ENCODE assay signal across 11 mouse cellular contexts in the genomic region with DNA sequence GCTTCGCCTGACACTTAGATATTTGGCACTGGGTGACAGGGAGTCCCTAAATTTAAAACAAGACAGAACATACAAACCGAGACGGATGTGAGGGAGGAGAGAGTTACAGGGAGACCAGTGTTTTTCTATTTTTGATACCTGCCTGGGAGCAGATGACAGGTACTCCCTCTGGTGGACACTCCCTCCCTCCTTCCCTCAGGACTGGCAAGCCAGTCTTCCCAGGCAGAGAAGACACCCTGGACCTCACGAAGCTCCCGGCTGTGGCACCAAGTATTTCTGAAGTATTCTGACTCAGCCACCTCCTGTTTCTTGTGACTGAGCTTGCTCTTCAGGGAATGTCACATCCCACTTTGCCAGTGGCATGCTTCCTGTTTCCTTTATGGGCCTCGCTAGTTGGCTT. TPM values are rescaled to one million over a fixed set of nuclear protein-coding genes. Genes with fewer than 3 reads are reported as not detected.
DNase-seq lines count a peak whose midpoint lies in the region; ATAC-seq lines count a peak whose summit lies in the region.
"Had no signal": no experiment of that assay in that cellular context is flagged by ENCODE, and none has a peak within 500 bp of the region (broad histone marks: within the 10 kb centered on the region; RNA-seq: fewer than 3 reads in every experiment).

No protein-coding gene starts in this region.

- H3K27me3 ChIP-seq in heart, embryonic 13.5 days (replicated peaks), result no peaks in the 10 kb centered on the region
- H3K27me3 ChIP-seq in midbrain, embryonic 14.5 days (ENCODE audit: control insufficient read depth, insufficient read depth, low read length), result no peaks in the 10 kb centered on the region
- no peaks in the 10 kb centered on the region for H3K27me3 ChIP-seq in midbrain, embryonic 16.5 days (ENCODE audit: control insufficient read depth, insufficient read depth, low read depth, low read length)
- H3K27me3 ChIP-seq: embryonic facial prominence, embryonic 12.5 days had no signal

- 34% methylated on average over 6 of the region's 6 CpGs for WGBS in heart, embryonic 13.5 days
- WGBS in midbrain, embryonic 14.5 days, result 84% methylated on average over 6 of the region's 6 CpGs
- WGBS in midbrain, embryonic 16.5 days, result 82% methylated on average over 6 of the region's 6 CpGs

- peak overlapping the region; percentile 48 for H3K9ac ChIP-seq in heart, embryonic 13.5 days
- H3K9ac ChIP-seq in midbrain, embryonic 14.5 days (replicated peaks; ENCODE audit: low read length), result no peak overlapping the region
- no peak overlapping the region for H3K9ac ChIP-seq in midbrain, embryonic 16.5 days (ENCODE audit: low read depth, low read length)
- H3K9ac ChIP-seq: embryonic facial prominence, embryonic 12.5 days had no signal

- ATAC-seq in heart, embryonic 13.5 days (ENCODE audit: extremely low read depth, insufficient number of reproducible peaks, low FRiP score, low TSS enrichment), result no peak
- ATAC-seq in midbrain, embryonic 14.5 days (ENCODE audit: low FRiP score, low TSS enrichment), result no peak
- no peak for ATAC-seq in midbrain, embryonic 16.5 days
- ATAC-seq in megakaryocyte progenitor cell, adult 5-6 weeks (replicated peaks; ENCODE audit: poor library complexity), result 0 out of 2 replicates have a peak, but pooled peaks have one; percentile 23

- no peak overlapping the region for H3K4me2 ChIP-seq in heart, embryonic 13.5 days
- H3K4me2 ChIP-seq in midbrain, embryonic 14.5 days (ENCODE audit: low read length), result no peak overlapping the region
- no peak overlapping the region for H3K4me2 ChIP-seq in midbrain, embryonic 16.5 days (ENCODE audit: low read length)
- H3K4me2 ChIP-seq: embryonic facial prominence, embryonic 12.5 days had no signal

- H3K27ac ChIP-seq in heart, embryonic 13.5 days (replicated peaks), result peak overlapping the region; percentile 17; the same call in 1 of the 2 replicates
- no peak overlapping the region for H3K27ac ChIP-seq in midbrain, embryonic 14.5 days (replicated peaks; ENCODE audit: low read depth, low read length)
- H3K27ac ChIP-seq in midbrain, embryonic 16.5 days (ENCODE audit: low read length), result no peak overlapping the region
- H3K27ac ChIP-seq: embryonic facial prominence, embryonic 12.5 days had no signal

- H3K4me1 ChIP-seq in heart, embryonic 13.5 days, result peaks cover 59% of the 10 kb centered on the region
- peaks cover 15% of the 10 kb centered on the region; the same call in 1 of the 2 replicates for H3K4me1 ChIP-seq in midbrain, embryonic 14.5 days (ENCODE audit: control insufficient read depth, insufficient read depth, low read length)
- peaks cover 16% of the 10 kb centered on the region for H3K4me1 ChIP-seq in midbrain, embryonic 16.5 days (ENCODE audit: control insufficient read depth, insufficient read depth, low read length)

- H3K4me3 ChIP-seq in heart, embryonic 13.5 days, result no peak overlapping the region
- H3K4me3 ChIP-seq in midbrain, embryonic 14.5 days (replicated peaks; ENCODE audit: low read depth, low read length), result no peak overlapping the region
- H3K4me3 ChIP-seq in midbrain, embryonic 16.5 days (ENCODE audit: low read depth, low read length), result no peak overlapping the region
- H3K4me3 ChIP-seq: embryonic facial prominence, embryonic 12.5 days had no signal

- H3K9me3 ChIP-seq in heart, embryonic 13.5 days, result no peaks in the 10 kb centered on the region
- H3K9me3 ChIP-seq in midbrain, embryonic 14.5 days (ENCODE audit: control insufficient read depth, low read length), result no peaks in the 10 kb centered on the region
- H3K9me3 ChIP-seq in midbrain, embryonic 16.5 days (replicated peaks; ENCODE audit: control insufficient read depth, low read length, poor library complexity, severe bottlenecking), result no peaks in the 10 kb centered on the region
- H3K9me3 ChIP-seq: embryonic facial prominence, embryonic 12.5 days had no signal

- H3K36me3 ChIP-seq in heart, embryonic 13.5 days, result peaks cover 55% of the 10 kb centered on the region
- H3K36me3 ChIP-seq in midbrain, embryonic 14.5 days (ENCODE audit: control insufficient read depth, insufficient read depth, low read length), result 0 out of 2 replicates have a peak, but pooled peaks cover 16% of the 10 kb centered on the region
- no peaks in the 10 kb centered on the region for H3K36me3 ChIP-seq in midbrain, embryonic 16.5 days (ENCODE audit: control insufficient read depth, insufficient read depth, low read length)

- DNase-seq in heart, adult 9 months (ENCODE audit: low spot score in 2 of 2), result no peak
- peak; percentile 39 for DNase-seq in midbrain, embryonic 14.5 days
- DNase-seq in cerebellum, adult 18-20 months, result peak; percentile 59 to 73
- DNase-seq in embryo, embryonic 11 days, result no peak
- DNase-seq in urinary bladder, adult 18-20 months (ENCODE audit: low spot score in 2 of 2), result no peak
- DNase-seq: thymus, postnatal 36 days had no signal

RNA-seq across cellular contexts. Expression of a gene that starts 38.6 kb away (rescaled TPM):
- 0.57 and 1.1 TPM in 2 replicates for polyA plus RNA-seq in heart, embryonic 13.5 days (2015; fragmentation: Nextera tagmentation; extraction: Ambion mirVana)
- polyA plus RNA-seq in midbrain, embryonic 14.5 days (2014; fragmentation: Nextera tagmentation; extraction: Ambion mirVana), result not detected in 2 replicates
- 1.2 TPM in 1 of 2 replicates, not detected in the other for polyA plus RNA-seq in midbrain, embryonic 16.5 days (2015; fragmentation: Nextera tagmentation; extraction: Ambion mirVana)
- not detected in 2 replicates for total RNA-seq in megakaryocyte progenitor cell, adult 5-6 weeks (2015)
- total RNA-seq in megakaryocyte progenitor cell, adult 5-6 weeks (2017), result not detected in 2 replicates
- total RNA-seq: hematopoietic stem cell, adult 5-6 weeks had no signal

Comparison
In these comparisons a context has a peak if more than half of its experiments do, and no peak if none do; other contexts are left out.
1. DNase-seq: peak in midbrain, embryonic 14.5 days (single experiment) and cerebellum, adult 18-20 months (2 of 2); none in heart, adult 9 months (0 of 2), embryo, embryonic 11 days (single experiment) and urinary bladder, adult 18-20 months (0 of 2).